Mouse (Mus musculus): ENCODE results near the gene Fbxl15. TPM values are rescaled to one million over a fixed set of nuclear protein-coding genes. Genes with fewer than 3 reads are reported as not detected.

The Fbxl15 gene
- polyA plus RNA-seq, 1 experiment = 1.1 TPM

- Histone ChIP-seq H3K27ac (ENCODE audit: insufficient read depth, low read length) (no peak overlapping the region), H3K27me3 (ENCODE audit: control insufficient read depth, insufficient read depth, low read length, poor library complexity, severe bottlenecking) (no peaks in the 10 kb centered on the region), H3K36me3 (ENCODE audit: control insufficient read depth, insufficient read depth, low read length, poor library complexity, severe bottlenecking) (no peaks in the 10 kb centered on the region), H3K4me3 (ENCODE audit: low read depth, low read length) (no peak overlapping the region), H3K4me1 (ENCODE audit: control insufficient read depth, insufficient read depth, low read length) (no peaks in the 10 kb centered on the region), H3K9me3 (replicated peaks; ENCODE audit: control insufficient read depth, insufficient read depth, low read length, poor library complexity, severe bottlenecking) (no peaks in the 10 kb centered on the region), H3K9ac (ENCODE audit: low read depth, poor library complexity, severe bottlenecking) (no peak overlapping the region)
- TF ChIP-seq EP300 (IDR thresholded peaks at IDR 0.05; ENCODE audit: insufficient read depth, low read depth, low read length) (no peak), CTCF (IDR thresholded peaks at IDR 0.05; ENCODE audit: low read depth, low read length) (no peak), POLR2A (IDR thresholded peaks at IDR 0.05; ENCODE audit: insufficient read depth, low read length) (no peak)
These were observed 4.3 kb upstream of the Fbxl15 start for GRCm38 (mm10) chr19:46323716-46324115.

- no peaks in the 10 kb centered on the region for H3K9me3 ChIP-seq (replicated peaks; ENCODE audit: control insufficient read depth, insufficient read depth, low read length, poor library complexity, severe bottlenecking)
- no peak for TF ChIP-seq POLR2A (IDR thresholded peaks at IDR 0.05; ENCODE audit: insufficient read depth, low read length)
- TF ChIP-seq EP300 (IDR thresholded peaks at IDR 0.05; ENCODE audit: insufficient read depth, low read depth, low read length) = no peak
- no peak for TF ChIP-seq CTCF (IDR thresholded peaks at IDR 0.05; ENCODE audit: low read depth, low read length)
- H3K27me3 ChIP-seq (ENCODE audit: control insufficient read depth, insufficient read depth, low read length, poor library complexity, severe bottlenecking) = no peaks in the 10 kb centered on the region
- no peaks in the 10 kb centered on the region for H3K4me1 ChIP-seq (ENCODE audit: control insufficient read depth, insufficient read depth, low read length)
- no peak overlapping the region for H3K9ac ChIP-seq (ENCODE audit: low read depth, poor library complexity, severe bottlenecking)
- H3K27ac ChIP-seq (ENCODE audit: insufficient read depth, low read length) = no peak overlapping the region
- no peaks in the 10 kb centered on the region for H3K36me3 ChIP-seq (ENCODE audit: control insufficient read depth, insufficient read depth, low read length, poor library complexity, severe bottlenecking)
- no peak overlapping the region for H3K4me3 ChIP-seq (ENCODE audit: low read depth, low read length)
These were observed 3.6 kb upstream of the Fbxl15 start for GRCm38 (mm10) chr19:46324366-46324765.

GRCm38 (mm10) chr19:46324918-46325317, 3.1 kb upstream of the Fbxl15 start:
- Histone ChIP-seq H3K9me3 (replicated peaks; ENCODE audit: control insufficient read depth, insufficient read depth, low read length, poor library complexity, severe bottlenecking) (no peaks in the 10 kb centered on the region), H3K27ac (ENCODE audit: insufficient read depth, low read length) (no peak overlapping the region), H3K4me3 (ENCODE audit: low read depth, low read length) (no peak overlapping the region), H3K9ac (ENCODE audit: low read depth, poor library complexity, severe bottlenecking) (no peak overlapping the region), H3K4me1 (ENCODE audit: control insufficient read depth, insufficient read depth, low read length) (no peaks in the 10 kb centered on the region), H3K36me3 (ENCODE audit: control insufficient read depth, insufficient read depth, low read length, poor library complexity, severe bottlenecking) (no peaks in the 10 kb centered on the region), H3K27me3 (ENCODE audit: control insufficient read depth, insufficient read depth, low read length, poor library complexity, severe bottlenecking) (no peaks in the 10 kb centered on the region)
- no peak for TF ChIP-seq CTCF (IDR thresholded peaks at IDR 0.05; ENCODE audit: low read depth, low read length)
- no peak for TF ChIP-seq POLR2A (IDR thresholded peaks at IDR 0.05; ENCODE audit: insufficient read depth, low read length)
- no peak for TF ChIP-seq EP300 (IDR thresholded peaks at IDR 0.05; ENCODE audit: insufficient read depth, low read depth, low read length)

- H3K36me3 ChIP-seq (ENCODE audit: control insufficient read depth, insufficient read depth, low read length, poor library complexity, severe bottlenecking) = no peaks in the 10 kb centered on the region; the same call in 1 of the 2 replicates
- no peaks in the 10 kb centered on the region for H3K27me3 ChIP-seq (ENCODE audit: control insufficient read depth, insufficient read depth, low read length, poor library complexity, severe bottlenecking)
- no peak overlapping the region for H3K9ac ChIP-seq (ENCODE audit: low read depth, poor library complexity, severe bottlenecking)
- no peaks in the 10 kb centered on the region for H3K4me1 ChIP-seq (ENCODE audit: control insufficient read depth, insufficient read depth, low read length)
- peak overlapping the region; percentile 44; the same call in 1 of the 2 replicates for H3K4me3 ChIP-seq (ENCODE audit: low read depth, low read length)
- H3K27ac ChIP-seq (ENCODE audit: insufficient read depth, low read length) = no peak overlapping the region
- H3K9me3 ChIP-seq (replicated peaks; ENCODE audit: control insufficient read depth, insufficient read depth, low read length, poor library complexity, severe bottlenecking) = no peaks in the 10 kb centered on the region
- TF ChIP-seq EP300 (IDR thresholded peaks at IDR 0.05; ENCODE audit: insufficient read depth, low read depth, low read length) = no peak
- TF ChIP-seq CTCF (IDR thresholded peaks at IDR 0.05; ENCODE audit: low read depth, low read length) = no peak
- TF ChIP-seq POLR2A (IDR thresholded peaks at IDR 0.05; ENCODE audit: insufficient read depth, low read length) = no peak
These were observed 1.8 kb upstream of the Fbxl15 start for GRCm38 (mm10) chr19:46326019-46326755.

- H3K4me3 ChIP-seq (ENCODE audit: low read depth, low read length) = peak within 1 kb of the TSS; percentile 91
- no peak within 1 kb of the TSS for H3K27ac ChIP-seq (ENCODE audit: insufficient read depth, low read length)
- no peaks in the 10 kb centered on the region for H3K4me1 ChIP-seq (ENCODE audit: control insufficient read depth, insufficient read depth, low read length)
These were observed 1.2 kb upstream of the Fbxl15 start, which contains the start of gene Psd for GRCm38 (mm10) chr19:46326756-46327305. Psd (minus strand) TSS chr19:46327156.

More at GRCm38 (mm10) chr19:46326756-46327305, 1.2 kb upstream of the Fbxl15 start, which contains the start of gene Psd:
- H3K9ac ChIP-seq (ENCODE audit: low read depth, poor library complexity, severe bottlenecking) = peak within 1 kb of the TSS; percentile 19
- no peaks in the 10 kb centered on the region for H3K27me3 ChIP-seq (ENCODE audit: control insufficient read depth, insufficient read depth, low read length, poor library complexity, severe bottlenecking)
- TF ChIP-seq EP300 (IDR thresholded peaks at IDR 0.05; ENCODE audit: insufficient read depth, low read depth, low read length) = no peak
- TF ChIP-seq CTCF (IDR thresholded peaks at IDR 0.05; ENCODE audit: low read depth, low read length) = no peak
- no peak for TF ChIP-seq POLR2A (IDR thresholded peaks at IDR 0.05; ENCODE audit: insufficient read depth, low read length)
- no peaks in the 10 kb centered on the region for H3K9me3 ChIP-seq (replicated peaks; ENCODE audit: control insufficient read depth, insufficient read depth, low read length, poor library complexity, severe bottlenecking)
- no peaks in the 10 kb centered on the region; the same call in 1 of the 2 replicates for H3K36me3 ChIP-seq (ENCODE audit: control insufficient read depth, insufficient read depth, low read length, poor library complexity, severe bottlenecking)

Data from ES-Bruce4 (cell line).